Mouse (Mus musculus): ENCODE results near the gene Wwp2.
"Not testable (repeated sequence)": the region's sequence is repeated elsewhere in the genome, so short reads cannot be mapped to it uniquely, and the experiment has no call there.

- not testable (repeated sequence) for TF ChIP-seq POLR2A, CTCF (IDR thresholded peaks at IDR 0.05; ENCODE audit: insufficient read depth, low read depth, low read length)
Observed at GRCm38 (mm10) chr8:107476786-107477185, 40.6 kb downstream of the Wwp2 start.
